ENCODE assay signal across 30 mouse cellular contexts in the genomic region with DNA sequence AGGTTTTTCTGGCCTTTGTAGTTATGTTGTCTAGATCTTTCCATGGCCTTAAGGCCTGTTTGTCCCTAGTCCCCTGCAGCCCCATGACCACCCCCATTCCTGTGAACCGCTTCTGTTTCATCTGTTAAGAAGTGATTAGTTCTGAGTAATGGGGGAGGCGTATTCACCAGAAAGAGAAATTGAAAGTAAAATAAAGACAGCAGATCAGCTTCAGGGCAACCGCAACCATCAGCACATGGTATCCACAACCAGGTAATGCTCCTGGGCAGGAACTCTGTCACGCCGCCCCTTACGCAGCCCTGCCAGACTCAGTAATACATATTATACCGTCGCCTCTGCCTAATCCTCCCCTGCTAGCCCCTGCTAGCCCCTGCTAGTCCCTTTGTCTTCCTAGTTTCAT. TPM values are rescaled to one million over a fixed set of nuclear protein-coding genes. Genes with fewer than 3 reads are reported as not detected.
DNase-seq lines count a peak whose midpoint lies in the region; ATAC-seq lines count a peak whose summit lies in the region.
"Had no signal": no experiment of that assay in that cellular context is flagged by ENCODE, and none has a peak within 500 bp of the region (broad histone marks: within the 10 kb centered on the region; RNA-seq: fewer than 3 reads in every experiment).

No protein-coding gene starts in this region.

- no peaks in the 10 kb centered on the region for H3K9me3 ChIP-seq in hindbrain, embryonic 11.5 days (ENCODE audit: control insufficient read depth, low read length)
- H3K9me3 ChIP-seq: embryonic facial prominence, embryonic 15.5 days; forebrain, embryonic 15.5 days; heart, embryonic 13.5 days; hindbrain, embryonic 15.5 days; midbrain, embryonic 10.5 days had no signal

- whole genome bisulfite sequencing in hindbrain, embryonic 11.5 days, result 95% methylated on average over 8 of the region's 8 CpGs

- H3K4me1 ChIP-seq in hindbrain, embryonic 11.5 days (replicated peaks; ENCODE audit: control insufficient read depth, insufficient read depth, low read length), result 0 out of 2 replicates have a peak, but pooled peaks cover 2% of the 10 kb centered on the region

- no peak for ATAC-seq in hindbrain, embryonic 11.5 days (ENCODE audit: low FRiP score)
- ATAC-seq: forebrain, embryonic 15.5 days; lung, postnatal 0 days; midbrain, embryonic 16.5 days had no signal

- no peaks in the 10 kb centered on the region for H3K27me3 ChIP-seq in hindbrain, embryonic 11.5 days (ENCODE audit: control insufficient read depth, insufficient read depth, low read length)
- H3K27me3 ChIP-seq: embryonic facial prominence, embryonic 15.5 days; forebrain, embryonic 15.5 days; heart, embryonic 13.5 days; hindbrain, embryonic 15.5 days had no signal

- DNase-seq in A20 (ENCODE audit: low read depth, low spot score), result peak; percentile 37
- DNase-seq in CD4-positive, CD25-positive, alpha-beta regulatory T cell, adult 2 months (ENCODE audit: low read depth, low spot score), result peak; percentile 82
- DNase-seq in T-cell, adult 2 months (ENCODE audit: low spot score), result peak; percentile 73
- DNase-seq in naive thymus-derived CD4-positive, alpha-beta T cell, adult 2 months (ENCODE audit: low read depth), result peak; percentile 76
- DNase-seq in frontal cortex, postnatal 36 days (ENCODE audit: low spot score in 2 of 2), result no peak
- DNase-seq in hindbrain, embryonic 11.5 days (ENCODE audit: low spot score), result no peak
- DNase-seq in adrenal gland, adult 8-10 months, result no peak
- DNase-seq: adrenal gland, postnatal 36 days; cerebellum, adult 11 months; cerebellum, adult 9-11 months; gastrocnemius, postnatal 10 days; heart, adult 2 months; heart, postnatal 36 days; kidney, adult 18-20 months; kidney, postnatal 10 days; right cerebral cortex, adult 18-20 months; thymus, adult 18-20 months had no signal

- H3K27ac ChIP-seq in hindbrain, embryonic 11.5 days (ENCODE audit: low read depth, low read length), result no peak overlapping the region
- H3K27ac ChIP-seq: embryonic facial prominence, embryonic 15.5 days; forebrain, embryonic 15.5 days; heart, adult 2 months; heart, embryonic 13.5 days; hindbrain, embryonic 15.5 days; left cerebral cortex, adult 2 months; midbrain, embryonic 10.5 days had no signal

- no peak overlapping the region for H3K4me2 ChIP-seq in hindbrain, embryonic 11.5 days (replicated peaks; ENCODE audit: low read depth, low read length)
- H3K4me2 ChIP-seq: embryonic facial prominence, embryonic 15.5 days; forebrain, embryonic 15.5 days; heart, embryonic 13.5 days; hindbrain, embryonic 15.5 days had no signal

- H3K36me3 ChIP-seq in hindbrain, embryonic 11.5 days (ENCODE audit: control insufficient read depth, insufficient read depth, low read length), result no peaks in the 10 kb centered on the region
- H3K36me3 ChIP-seq: embryonic facial prominence, embryonic 15.5 days; forebrain, embryonic 15.5 days; hindbrain, embryonic 15.5 days had no signal

- H3K9ac ChIP-seq in hindbrain, embryonic 11.5 days (ENCODE audit: low read depth, low read length), result no peak overlapping the region
- H3K9ac ChIP-seq: embryonic facial prominence, embryonic 15.5 days; forebrain, embryonic 15.5 days; heart, embryonic 13.5 days; hindbrain, embryonic 15.5 days had no signal

- H3K4me3 ChIP-seq in hindbrain, embryonic 11.5 days (ENCODE audit: low read depth, low read length), result no peak overlapping the region
- H3K4me3 ChIP-seq: embryonic facial prominence, embryonic 15.5 days; forebrain, embryonic 15.5 days; heart, adult 2 months; heart, embryonic 13.5 days; hindbrain, embryonic 15.5 days; left cerebral cortex, adult 2 months; midbrain, embryonic 10.5 days; myocyte had no signal

RNA-seq across cellular contexts. Expression of gene Zfp1, which starts 2.5 kb away (rescaled TPM):
- 24.5 and 25.1 TPM in 2 replicates for polyA plus RNA-seq in hindbrain, embryonic 11.5 days (2014; fragmentation: Nextera tagmentation; extraction: Ambion mirVana)
- total RNA-seq in adrenal gland, adult 8-10 months (2022), result 10 to 100 TPM in 2 of 4 experiments, 1 to 10 TPM in 2; 7.9 to 11.6 (median 9.7) TPM

RNA-seq across cellular contexts. Expression of gene Ldhd, which starts 15.5 kb away (rescaled TPM):
- polyA plus RNA-seq in hindbrain, embryonic 11.5 days (2014; fragmentation: Nextera tagmentation; extraction: Ambion mirVana), result 0.08 and 0.25 TPM in 2 replicates
- total RNA-seq in adrenal gland, adult 8-10 months (2022), result 100 to 1,000 TPM in 1 of 4 experiments, 10 to 100 TPM in 3; 58.4 to 109 (median 76.4) TPM

RNA-seq across cellular contexts. Expression of gene Ctrb1, which starts 45.1 kb away (rescaled TPM):
- not detected in 2 replicates for polyA plus RNA-seq in hindbrain, embryonic 11.5 days (2014; fragmentation: Nextera tagmentation; extraction: Ambion mirVana)
- not detected for total RNA-seq in adrenal gland, adult 8-10 months (2022)
- total RNA-seq: common myeloid progenitor, adult 5-6 weeks; gastrocnemius, postnatal 10 days; heart, adult 2 months; heart, postnatal 36 days; layer of hippocampus, postnatal 10 days; left cerebral cortex, adult 2 months; left cerebral cortex, postnatal 36 days had no signal
- polyA plus RNA-seq: forebrain, embryonic 15.5 days; heart, embryonic 13.5 days; lung, postnatal 0 days; midbrain, embryonic 10.5 days; midbrain, embryonic 16.5 days; neural tube, embryonic 14.5 days had no signal

Comparison
In these comparisons a context has a peak if more than half of its experiments do, and no peak if none do; other contexts are left out.
1. DNase-seq: peak in A20 (single experiment), CD4-positive, CD25-positive, alpha-beta regulatory T cell, adult 2 months (single experiment), T-cell, adult 2 months (single experiment) and naive thymus-derived CD4-positive, alpha-beta T cell, adult 2 months (single experiment); none in frontal cortex, postnatal 36 days (0 of 2), hindbrain, embryonic 11.5 days (single experiment) and adrenal gland, adult 8-10 months (single experiment).